Mouse (Mus musculus) intestine, embryonic 16.5 days (tissue): ENCODE measurements at regions not wholly inside any gene's neighbourhood (a gene's known extent, or its start where the extent isn't known, plus 50 kb on each side); places are given as distances from the start of the nearest gene placed in this dataset.

ENCODE experiments used
- ATAC-seq: fragments of 200-750 bp; cut with Nextera tagmentation; 2 replicates; pipeline ENCODE4 v1.8.0; 2017; ENCODE audit warnings: moderate TSS enrichment, moderate library complexity
- H3K27ac ChIP-seq: fragments of 300-500 bp; sonication (generic); 2 replicates; pipeline ENCODE4 v1.5.1; 2014; ENCODE audit warnings: mild to moderate bottlenecking, low read length
- H3K27me3 ChIP-seq: fragments of 300-500 bp; sonication (generic); replicated peaks from 2 replicates; pipeline ENCODE4 v1.6.1; 2014; ENCODE audit warnings: low read length, control low read depth, mixed read lengths; ENCODE audit not compliant: control insufficient read depth, insufficient read depth
- H3K36me3 ChIP-seq: fragments of 300-500 bp; sonication (generic); 2 replicates; pipeline ENCODE4 v1.6.1; 2014; ENCODE audit warnings: low read length, control low read depth; ENCODE audit not compliant: control insufficient read depth, insufficient read depth
- H3K4me1 ChIP-seq: fragments of 300-500 bp; sonication (generic); 2 replicates; pipeline ENCODE4 v1.6.1; 2014; ENCODE audit warnings: low read length, control low read depth, mixed read lengths; ENCODE audit not compliant: control insufficient read depth, insufficient read depth
- H3K4me2 ChIP-seq: fragments of 300-500 bp; sonication (generic); 2 replicates; pipeline ENCODE4 v1.6.1; 2014; ENCODE audit warnings: low read depth, low read length, control low read depth
- H3K4me3 ChIP-seq: fragments of 300-500 bp; sonication (generic); 2 replicates; pipeline ENCODE4 v1.5.1; 2014; ENCODE audit warnings: mild to moderate bottlenecking, low read length
- H3K9ac ChIP-seq: fragments of 300-500 bp; sonication (generic); 2 replicates; pipeline ENCODE4 v1.6.1; 2014; ENCODE audit warnings: low read depth, low read length
- H3K9me3 ChIP-seq: fragments of 300-500 bp; sonication (generic); 2 replicates; pipeline ENCODE4 v1.6.1; 2016; ENCODE audit warnings: low read length, control low read depth; ENCODE audit not compliant: control insufficient read depth
- WGBS: fragments of 180-500 bp; shearing (Covaris S2); extraction: QIAGEN DNeasy Blood & Tissue Kit; methylation state at CpG from one replicate; pipeline ENCODE4 v1.1.7; 2014; 5-methylcytosine and 5-hydroxymethylcytosine counted together

DNA sequence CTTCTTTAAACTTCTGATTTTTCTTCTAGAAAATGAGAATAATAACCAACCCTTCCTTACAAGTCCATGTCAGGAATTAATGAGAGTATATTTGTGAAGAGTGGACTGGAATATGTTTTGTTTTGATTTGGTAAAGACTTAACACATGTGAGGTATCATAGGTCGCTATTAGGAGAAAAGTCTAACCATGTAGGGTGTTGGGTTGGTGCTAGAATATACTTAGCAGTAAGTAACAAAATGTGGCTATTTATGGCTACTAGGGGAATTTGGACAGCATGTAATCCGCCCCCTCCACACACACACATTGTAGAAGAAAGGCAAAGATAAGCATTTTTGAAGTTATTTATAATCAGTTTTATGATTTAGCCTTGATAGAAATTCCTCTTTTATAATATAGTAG, 114.5 kb downstream of the Zfp36l1 start:
- H3K4me2 ChIP-seq, result no peak overlapping the region
- no peak for ATAC-seq
- no peaks in the 10 kb centered on the region for H3K9me3 ChIP-seq
- H3K27ac ChIP-seq, result 0 out of 2 replicates have a peak overlapping the region, but pooled peaks have one; percentile 7
- H3K4me1 ChIP-seq, result peaks cover 25% of the 10 kb centered on the region
- H3K36me3 ChIP-seq, result no peaks in the 10 kb centered on the region
- H3K4me3 ChIP-seq, result no peak overlapping the region
- no peak overlapping the region for H3K9ac ChIP-seq
- no peaks in the 10 kb centered on the region for H3K27me3 ChIP-seq
- WGBS, result 56% methylated on average over 2 of the region's 2 CpGs

DNA sequence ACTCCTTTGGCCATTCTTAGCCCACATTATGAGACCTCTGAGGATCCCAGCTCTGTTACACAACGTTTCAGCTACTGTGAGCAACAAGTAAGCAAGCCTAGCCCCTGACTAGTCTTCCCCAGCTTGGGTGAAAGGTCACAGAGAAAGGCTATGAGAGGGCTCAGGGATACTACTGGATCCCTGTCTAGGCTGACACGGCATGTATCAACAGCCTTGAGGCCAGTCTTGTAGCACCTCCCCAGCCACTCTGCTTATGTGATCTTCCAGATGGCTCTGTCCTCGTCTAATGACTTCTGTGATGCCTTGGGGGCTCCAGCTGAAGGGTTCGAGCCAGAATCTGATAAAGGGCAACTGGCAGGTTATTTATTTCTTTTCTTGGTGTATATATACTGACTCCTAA, 115.6 kb downstream of the Zfp36l1 start:
- Histone ChIP-seq H3K4me1 (peaks cover 24% of the 10 kb centered on the region), H3K9me3 (no peaks in the 10 kb centered on the region), H3K9ac (no peak overlapping the region), H3K4me3 (no peak overlapping the region), H3K27me3 (no peaks in the 10 kb centered on the region), H3K27ac (no peak overlapping the region), H3K36me3 (no peaks in the 10 kb centered on the region), H3K4me2 (no peak overlapping the region)
- WGBS, result 65% methylated on average over 4 of the region's 4 CpGs
- ATAC-seq, result no peak

DNA sequence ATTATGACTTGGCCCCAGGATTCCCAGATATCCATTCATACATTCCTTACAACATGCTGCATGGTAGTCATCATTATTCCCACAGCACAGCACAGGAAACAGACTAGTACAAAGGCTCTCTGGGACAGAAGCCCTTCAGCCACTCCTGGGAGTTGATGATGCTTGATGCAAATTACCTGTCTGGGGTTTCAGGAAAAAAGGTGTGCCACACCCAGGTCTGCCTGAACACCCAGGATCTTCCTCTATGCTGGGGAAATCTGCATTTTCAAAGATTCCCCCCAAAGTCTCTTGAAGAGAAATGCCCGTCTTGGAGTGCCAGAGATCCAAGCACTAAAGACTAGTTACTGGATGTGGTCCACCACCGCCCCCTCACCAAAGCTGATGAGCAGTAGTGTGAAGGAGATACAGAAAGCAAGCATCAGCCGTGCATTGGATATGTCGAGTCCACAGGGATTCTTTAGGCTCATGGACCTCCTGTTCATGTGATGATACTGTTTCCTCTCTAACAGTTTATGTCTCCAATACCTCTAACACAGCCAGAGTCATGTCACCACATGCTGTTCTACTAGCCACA, 117.2 kb downstream of the Zfp36l1 start:
- Histone ChIP-seq H3K9me3 (no peaks in the 10 kb centered on the region), H3K4me1 (peaks cover 18% of the 10 kb centered on the region), H3K4me2 (no peak overlapping the region), H3K27ac (no peak overlapping the region), H3K27me3 (no peaks in the 10 kb centered on the region), H3K36me3 (no peaks in the 10 kb centered on the region), H3K9ac (no peak overlapping the region), H3K4me3 (no peak overlapping the region)
- no peak for ATAC-seq
- WGBS, result 93% methylated on average over 4 of the region's 4 CpGs

DNA sequence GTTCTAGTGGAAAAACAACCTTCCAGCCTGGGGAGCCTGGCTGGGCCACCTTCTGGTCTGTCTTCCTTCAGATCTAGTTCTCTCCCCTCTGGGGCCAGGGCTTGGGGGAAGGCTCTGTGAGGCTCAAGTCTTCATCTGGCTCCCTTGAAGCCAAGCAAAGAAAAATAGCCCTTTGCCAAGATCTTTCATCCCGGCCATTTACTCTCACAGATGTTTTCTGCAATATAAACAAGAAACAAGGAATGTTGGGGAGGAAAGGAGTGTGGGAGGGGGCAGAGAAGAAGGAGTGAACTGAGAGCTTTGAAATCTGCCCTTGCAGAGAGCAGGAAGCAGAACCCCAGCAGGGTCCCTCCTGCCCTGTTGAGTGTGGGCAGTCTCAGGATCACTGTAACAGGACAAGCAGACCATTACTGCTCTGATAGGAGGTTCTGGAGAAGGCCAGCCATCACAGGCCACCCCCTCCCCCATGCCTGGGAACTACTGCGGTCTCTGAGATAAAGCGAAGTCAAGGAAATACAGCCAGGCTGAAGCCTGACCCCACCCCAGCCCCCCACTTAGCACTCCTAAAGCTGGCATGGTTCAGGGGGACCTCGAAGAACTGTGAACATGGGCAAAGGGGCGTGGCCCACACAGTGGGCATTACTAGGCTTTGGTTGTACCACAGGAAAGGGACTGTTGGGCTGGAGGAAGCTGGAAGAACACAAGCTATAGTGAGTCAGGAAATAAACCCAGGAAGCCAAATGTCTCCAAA, 118.8 kb downstream of the Zfp36l1 start:
- ATAC-seq, result peak; percentile 72
- H3K9me3 ChIP-seq, result no peaks in the 10 kb centered on the region
- no peak overlapping the region for H3K4me3 ChIP-seq
- H3K36me3 ChIP-seq, result no peaks in the 10 kb centered on the region
- peak overlapping the region; percentile 92 for H3K27ac ChIP-seq
- H3K27me3 ChIP-seq, result no peaks in the 10 kb centered on the region
- peak overlapping the region; percentile 2; the same call in 1 of the 2 replicates for H3K4me2 ChIP-seq
- peaks cover 34% of the 10 kb centered on the region for H3K4me1 ChIP-seq
- 34% methylated on average over 5 of the region's 5 CpGs for WGBS
- H3K9ac ChIP-seq, result peak overlapping the region; percentile 35; the same call in 1 of the 2 replicates

DNA sequence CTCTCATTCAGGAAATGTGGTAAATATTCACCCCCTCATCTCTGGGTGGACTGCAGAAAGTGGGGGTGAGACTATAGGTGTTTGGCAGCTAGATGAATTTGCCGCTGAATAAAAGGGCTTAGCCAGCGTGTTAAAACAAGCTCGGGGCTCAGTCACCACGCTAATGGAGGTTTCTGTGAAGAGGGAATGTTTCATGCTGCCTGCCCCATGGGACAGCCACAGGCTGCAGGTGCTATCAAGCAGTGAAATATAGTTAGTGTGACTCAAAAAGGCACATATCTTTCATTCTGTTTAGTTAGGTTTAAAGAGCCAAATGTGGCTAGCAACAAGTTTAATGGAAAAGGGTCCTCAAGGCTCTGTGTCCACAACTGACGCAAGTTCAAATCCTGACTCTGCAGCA, 121.5 kb downstream of the Zfp36l1 start:
- ATAC-seq, result no peak
- no peak overlapping the region for H3K4me2 ChIP-seq
- H3K9ac ChIP-seq, result no peak overlapping the region
- H3K27me3 ChIP-seq, result no peaks in the 10 kb centered on the region
- peaks cover 48% of the 10 kb centered on the region for H3K4me1 ChIP-seq
- no peaks in the 10 kb centered on the region for H3K9me3 ChIP-seq
- WGBS, result 60% methylated on average over 5 of the region's 5 CpGs
- H3K4me3 ChIP-seq, result no peak overlapping the region
- no peaks in the 10 kb centered on the region for H3K36me3 ChIP-seq
- H3K27ac ChIP-seq, result no peak overlapping the region

DNA sequence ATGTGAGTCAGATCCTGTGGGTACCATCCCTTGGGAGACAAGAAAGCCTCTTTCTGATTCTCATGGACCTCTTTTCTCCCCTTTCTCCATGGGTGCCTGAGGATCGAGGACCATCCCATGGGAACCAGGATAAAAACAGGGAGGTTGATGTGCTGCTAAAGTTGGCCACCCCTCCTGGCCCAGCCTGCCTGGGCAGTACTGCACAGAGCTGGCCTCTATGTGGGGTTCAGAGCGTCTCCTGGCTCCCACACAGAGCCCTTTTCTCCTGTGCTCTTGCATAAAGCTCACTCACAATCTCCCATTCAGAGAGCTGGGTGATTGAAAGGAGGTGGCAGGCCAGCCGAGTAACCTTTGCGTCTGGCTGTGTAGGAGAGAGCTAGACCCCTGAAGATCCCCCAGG, 122.1 kb downstream of the Zfp36l1 start:
- no peak for ATAC-seq
- Histone ChIP-seq H3K27ac (no peak overlapping the region), H3K36me3 (no peaks in the 10 kb centered on the region), H3K4me3 (no peak overlapping the region), H3K9ac (no peak overlapping the region), H3K4me2 (no peak overlapping the region), H3K27me3 (no peaks in the 10 kb centered on the region), H3K4me1 (peaks cover 51% of the 10 kb centered on the region), H3K9me3 (no peaks in the 10 kb centered on the region)
- WGBS, result 64% methylated on average over 4 of the region's 4 CpGs

DNA sequence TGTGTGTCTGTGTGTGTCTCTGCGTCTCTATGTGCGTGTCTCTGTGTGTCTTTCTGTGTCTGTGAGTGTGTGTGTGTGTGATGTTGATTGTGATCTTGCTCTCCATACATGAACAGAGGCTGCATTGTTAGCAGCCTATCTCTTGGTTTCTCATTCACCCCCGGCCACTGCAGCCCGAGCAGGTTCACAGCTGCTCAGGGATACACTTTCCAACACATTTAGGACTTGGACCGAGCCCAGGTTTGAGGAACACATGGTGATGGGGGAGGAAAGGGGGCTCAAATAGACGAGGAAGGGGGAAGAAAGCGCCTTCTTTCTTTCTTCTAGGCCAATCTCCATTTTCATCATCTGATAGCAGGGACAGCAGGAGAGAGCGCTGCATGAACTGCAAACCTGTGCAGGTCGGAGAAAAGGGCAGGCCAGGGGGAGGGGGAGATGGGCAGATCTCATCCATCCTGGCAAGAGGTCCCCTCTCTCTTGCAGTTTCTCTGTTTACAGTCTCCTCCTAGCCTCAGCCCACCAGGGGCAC, 123.2 kb downstream of the Zfp36l1 start:
- Histone ChIP-seq H3K4me1 (peaks cover 52% of the 10 kb centered on the region), H3K9ac (peak overlapping the region; percentile 31), H3K27ac (peak overlapping the region; percentile 81), H3K36me3 (no peaks in the 10 kb centered on the region), H3K9me3 (no peaks in the 10 kb centered on the region), H3K4me2 (no peak overlapping the region), H3K27me3 (no peaks in the 10 kb centered on the region), H3K4me3 (no peak overlapping the region)
- WGBS, result 43% methylated on average over 9 of the region's 9 CpGs
- no peak for ATAC-seq

DNA sequence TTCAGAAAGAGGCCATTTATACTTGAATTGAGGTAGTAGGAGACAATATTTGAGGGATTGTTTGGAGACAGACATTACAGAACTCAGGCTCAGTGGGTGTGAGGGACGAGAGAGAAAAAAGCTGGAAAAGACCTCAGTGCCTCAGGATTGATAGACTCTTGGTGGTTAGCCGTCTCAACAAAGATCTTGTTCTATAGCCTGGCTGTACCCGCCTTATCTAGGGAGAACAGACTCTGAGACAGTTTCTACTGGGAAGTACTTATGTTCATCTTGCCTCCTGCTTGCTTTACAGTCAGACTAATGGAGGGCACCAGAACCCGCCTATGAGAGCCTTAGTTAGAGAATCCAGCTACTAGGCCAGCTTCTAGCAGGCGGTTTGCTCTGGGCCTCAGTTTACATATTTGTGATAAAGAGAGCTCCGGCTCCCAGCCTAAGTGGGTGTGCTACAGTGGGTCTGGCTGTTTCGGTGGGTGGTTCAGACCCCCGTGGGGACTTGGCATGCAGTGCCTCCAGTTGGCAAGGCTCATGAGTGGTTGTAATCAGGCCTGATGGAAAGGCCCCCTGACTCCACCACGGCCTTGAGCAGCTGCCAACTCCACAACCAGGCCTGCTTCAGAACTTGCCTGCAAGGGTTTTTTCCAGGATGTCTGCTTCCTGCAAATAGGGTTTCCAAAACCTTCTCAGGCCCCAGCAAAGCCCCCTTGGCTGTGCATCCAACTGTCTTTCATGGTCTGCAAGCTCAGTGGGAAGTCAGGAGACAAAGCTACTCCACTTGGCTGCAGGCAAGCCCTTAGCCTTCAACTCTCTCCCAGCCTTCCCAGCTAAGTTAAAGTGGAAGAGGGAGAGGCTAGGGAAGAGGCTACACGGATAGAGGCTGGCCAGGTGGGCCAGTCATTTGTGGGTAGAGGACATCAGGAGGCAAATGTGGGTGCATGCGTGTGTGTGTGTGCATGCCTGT, 124.1 kb downstream of the Zfp36l1 start:
- Histone ChIP-seq H3K9ac (peak overlapping the region; percentile 31), H3K4me2 (no peak overlapping the region), H3K36me3 (no peaks in the 10 kb centered on the region), H3K9me3 (no peaks in the 10 kb centered on the region), H3K4me3 (no peak overlapping the region), H3K4me1 (peaks cover 51% of the 10 kb centered on the region), H3K27ac (peak overlapping the region; percentile 81), H3K27me3 (no peaks in the 10 kb centered on the region)
- no peak for ATAC-seq
- 62% methylated on average over 11 of the region's 11 CpGs for WGBS
